Mouse (Mus musculus) retina, embryonic 14.5 days (tissue): Measurements from ENCODE around the gene 1700003E16Rik.

Experiments
- DNase-seq: peaks from one replicate; pipeline ENCODE4 v3.0.0-alpha.2; 2015; ENCODE audit warnings: low spot score

Gene 1700003E16Rik

GRCm38 (mm10) chr6:83127419-83127818 is 28.8 kb upstream of the 1700003E16Rik start:
- no peak for DNase-seq

- DNase-seq: no peak
Observed at GRCm38 (mm10) chr6:83131469-83132034, 24.7 kb upstream of the 1700003E16Rik start.

- DNase-seq: no peak
Observed at GRCm38 (mm10) chr6:83132176-83132919, 23.9 kb upstream of the 1700003E16Rik start.

GRCm38 (mm10) chr6:83134226-83134625 is 22.0 kb upstream of the 1700003E16Rik start:
- no peak for DNase-seq

- DNase-seq: no peak
Observed at GRCm38 (mm10) chr6:83134951-83135513, 21.2 kb upstream of the 1700003E16Rik start, which contains the start of gene Rtkn. Gene Rtkn (plus strand): TSS chr6:83135463.

GRCm38 (mm10) chr6:83135571-83136161 is 20.5 kb upstream of the 1700003E16Rik start:
- no peak for DNase-seq

GRCm38 (mm10) chr6:83136291-83136880 is 19.8 kb upstream of the 1700003E16Rik start:
- peak; percentile 19 for DNase-seq

GRCm38 (mm10) chr6:83136881-83137575 is 19.2 kb upstream of the 1700003E16Rik start:
- peak; percentile 80 for DNase-seq

- DNase-seq: peak; percentile 83
Observed at GRCm38 (mm10) chr6:83137576-83137950, 18.6 kb upstream of the 1700003E16Rik start.

GRCm38 (mm10) chr6:83138056-83138455 is 18.1 kb upstream of the 1700003E16Rik start:
- peak; percentile 72 for DNase-seq

- DNase-seq: no peak
Observed at GRCm38 (mm10) chr6:83140044-83140443, 16.2 kb upstream of the 1700003E16Rik start.

- no peak for DNase-seq
Observed at GRCm38 (mm10) chr6:83141636-83142035, 14.6 kb upstream of the 1700003E16Rik start.

GRCm38 (mm10) chr6:83142211-83142731 is 13.9 kb upstream of the 1700003E16Rik start:
- DNase-seq: peak; percentile 50

GRCm38 (mm10) chr6:83142886-83143285 is 13.3 kb upstream of the 1700003E16Rik start:
- DNase-seq: no peak

- DNase-seq: no peak
Observed at GRCm38 (mm10) chr6:83145209-83145608, 11.0 kb upstream of the 1700003E16Rik start.

- DNase-seq: no peak
Observed at GRCm38 (mm10) chr6:83145805-83146204, 10.4 kb upstream of the 1700003E16Rik start.

- DNase-seq: no peak
Observed at GRCm38 (mm10) chr6:83147280-83147679, 8.9 kb upstream of the 1700003E16Rik start.

GRCm38 (mm10) chr6:83151721-83152120 is 4.5 kb upstream of the 1700003E16Rik start:
- DNase-seq: peak; percentile 33

GRCm38 (mm10) chr6:83153038-83153437 is 3.2 kb upstream of the 1700003E16Rik start:
- DNase-seq: no peak

- no peak for DNase-seq
Observed at GRCm38 (mm10) chr6:83153485-83153884, 2.7 kb upstream of the 1700003E16Rik start.

GRCm38 (mm10) chr6:83155552-83156238 is 509 bp upstream of the 1700003E16Rik start:
- DNase-seq: no peak
